Mouse (Mus musculus): ENCODE data around the gene Slc45a3. TPM values are rescaled to one million over a fixed set of nuclear protein-coding genes. Genes with fewer than 3 reads are reported as not detected.

The Slc45a3 gene
- polyA plus RNA-seq, 1 experiment from 2014 or later: 1.1 TPM

GRCm38 (mm10) chr1:132001880-132002330, 39.1 kb downstream of the Slc45a3 start:
- WGBS: 78% methylated on average over 4 of the region's 4 CpGs

DNA sequence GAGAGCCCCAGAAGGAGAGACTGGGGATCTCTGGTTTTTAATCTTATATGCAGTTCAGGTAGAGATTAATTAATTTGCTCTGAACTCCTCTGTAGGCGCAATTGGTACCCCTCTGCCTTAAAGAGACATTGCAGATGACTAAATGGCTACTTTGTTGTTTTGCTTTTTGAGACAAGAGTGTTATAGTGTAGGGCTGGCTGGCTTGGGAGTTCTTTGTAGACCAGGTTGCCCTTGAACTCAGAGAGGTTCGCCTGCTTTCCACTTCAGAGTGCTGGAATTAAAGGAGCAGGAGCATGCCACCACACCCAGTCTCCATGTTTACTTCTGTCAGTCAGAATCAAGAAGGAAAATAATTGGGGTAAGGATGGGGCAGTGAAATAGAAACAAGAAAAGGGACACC, 40.3 kb downstream of the Slc45a3 start:
- H3K9me3 ChIP-seq: no peaks in the 10 kb centered on the region
- H3K4me1 ChIP-seq: peaks cover 11% of the 10 kb centered on the region; the same call in 1 of the 2 replicates
- no peak overlapping the region for H3K9ac ChIP-seq
- H3K27me3 ChIP-seq (replicated peaks): no peaks in the 10 kb centered on the region
- ATAC-seq (ENCODE audit: extremely low read depth, insufficient number of reproducible peaks, low FRiP score, low TSS enrichment): no peak
- no peaks in the 10 kb centered on the region for H3K36me3 ChIP-seq
- 56% methylated on average over 2 of the region's 2 CpGs for WGBS
- no peak overlapping the region for H3K4me3 ChIP-seq
- peak overlapping the region; percentile 30; the same call in 1 of the 2 replicates for H3K27ac ChIP-seq (replicated peaks)
- H3K4me2 ChIP-seq: no peak overlapping the region

More at GRCm38 (mm10) chr1:132001880-132002330, 39.1 kb downstream of the Slc45a3 start:
- Histone ChIP-seq H3K27ac (replicated peaks) (no peak overlapping the region), H3K27me3 (replicated peaks) (no peaks in the 10 kb centered on the region), H3K4me3 (no peak overlapping the region), H3K4me2 (no peak overlapping the region), H3K9ac (no peak overlapping the region), H3K36me3 (no peaks in the 10 kb centered on the region), H3K4me1 (peaks cover 10% of the 10 kb centered on the region; the same call in 1 of the 2 replicates), H3K9me3 (no peaks in the 10 kb centered on the region)
- ATAC-seq (ENCODE audit: extremely low read depth, insufficient number of reproducible peaks, low FRiP score, low TSS enrichment): no peak

- peak overlapping the region; percentile 30; the same call in 1 of the 2 replicates for H3K27ac ChIP-seq (replicated peaks)
Measured at GRCm38 (mm10) chr1:132003817-132004216, 41.0 kb downstream of the Slc45a3 start.

GRCm38 (mm10) chr1:132004574-132005180, 41.9 kb downstream of the Slc45a3 start:
- no peak overlapping the region for H3K9ac ChIP-seq
- H3K4me1 ChIP-seq: peaks cover 23% of the 10 kb centered on the region
- H3K27ac ChIP-seq (replicated peaks): no peak overlapping the region
- no peaks in the 10 kb centered on the region for H3K9me3 ChIP-seq
- 72% methylated on average over 6 of the region's 6 CpGs for WGBS
- H3K36me3 ChIP-seq: no peaks in the 10 kb centered on the region
- no peak overlapping the region for H3K4me3 ChIP-seq
- H3K27me3 ChIP-seq (replicated peaks): no peaks in the 10 kb centered on the region
- no peak for ATAC-seq (ENCODE audit: extremely low read depth, insufficient number of reproducible peaks, low FRiP score, low TSS enrichment)
- no peak overlapping the region for H3K4me2 ChIP-seq

More at GRCm38 (mm10) chr1:132003817-132004216, 41.0 kb downstream of the Slc45a3 start:
- Histone ChIP-seq H3K9ac (no peak overlapping the region), H3K4me2 (no peak overlapping the region), H3K4me3 (no peak overlapping the region), H3K9me3 (no peaks in the 10 kb centered on the region), H3K27me3 (replicated peaks) (no peaks in the 10 kb centered on the region), H3K4me1 (peaks cover 14% of the 10 kb centered on the region), H3K36me3 (no peaks in the 10 kb centered on the region)
- ATAC-seq (ENCODE audit: extremely low read depth, insufficient number of reproducible peaks, low FRiP score, low TSS enrichment): no peak
- WGBS: 46% methylated on average over 1 of the region's 1 CpGs

GRCm38 (mm10) chr1:132005466-132005865, 42.7 kb downstream of the Slc45a3 start:
- no peaks in the 10 kb centered on the region for H3K9me3 ChIP-seq
- no peaks in the 10 kb centered on the region for H3K36me3 ChIP-seq
- H3K27ac ChIP-seq (replicated peaks): no peak overlapping the region
- no peak overlapping the region for H3K9ac ChIP-seq
- peaks cover 27% of the 10 kb centered on the region for H3K4me1 ChIP-seq
- no peak overlapping the region for H3K4me2 ChIP-seq
- ATAC-seq (ENCODE audit: extremely low read depth, insufficient number of reproducible peaks, low FRiP score, low TSS enrichment): no peak
- no peak overlapping the region for H3K4me3 ChIP-seq
- 73% methylated on average over 1 of the region's 1 CpGs for WGBS
- H3K27me3 ChIP-seq (replicated peaks): no peaks in the 10 kb centered on the region

- no peak overlapping the region for H3K4me3 ChIP-seq
- no peak overlapping the region for H3K9ac ChIP-seq
- H3K27ac ChIP-seq (replicated peaks): no peak overlapping the region
- 69% methylated on average over 3 of the region's 3 CpGs for WGBS
- H3K4me2 ChIP-seq: no peak overlapping the region
- H3K4me1 ChIP-seq: peaks cover 32% of the 10 kb centered on the region
- H3K27me3 ChIP-seq (replicated peaks): no peaks in the 10 kb centered on the region
- H3K9me3 ChIP-seq: no peaks in the 10 kb centered on the region
- ATAC-seq (ENCODE audit: extremely low read depth, insufficient number of reproducible peaks, low FRiP score, low TSS enrichment): no peak
- H3K36me3 ChIP-seq: no peaks in the 10 kb centered on the region
Measured at GRCm38 (mm10) chr1:132006046-132006445, 43.3 kb downstream of the Slc45a3 start.

DNA sequence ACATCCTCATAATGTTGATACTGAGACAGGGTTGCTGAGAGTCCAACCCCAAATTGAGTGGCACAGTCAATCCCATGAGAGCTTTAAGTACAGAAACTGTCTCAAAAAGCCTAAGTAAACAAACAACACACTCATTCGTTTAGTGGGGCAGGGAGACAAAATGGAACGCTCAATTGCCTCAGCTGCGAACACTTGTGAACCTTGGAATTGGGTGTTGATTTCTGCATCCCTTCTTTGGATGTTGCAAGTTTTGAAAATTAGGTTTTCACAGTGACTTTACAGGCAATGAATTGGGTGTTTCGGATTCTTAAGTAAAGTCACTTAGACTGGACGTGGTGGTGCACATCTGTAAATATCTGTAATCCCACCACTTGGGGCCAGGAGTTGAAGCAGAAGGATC, 44.0 kb downstream of the Slc45a3 start:
- WGBS: 31% methylated on average over 5 of the region's 5 CpGs
- no peak for ATAC-seq (ENCODE audit: extremely low read depth, insufficient number of reproducible peaks, low FRiP score, low TSS enrichment)
- Histone ChIP-seq H3K4me2 (peak overlapping the region; percentile 78), H3K36me3 (no peaks in the 10 kb centered on the region), H3K9ac (peak overlapping the region; percentile 87), H3K27ac (replicated peaks) (peak overlapping the region; percentile 100), H3K27me3 (replicated peaks) (no peaks in the 10 kb centered on the region), H3K4me3 (peak overlapping the region; percentile 89), H3K4me1 (peaks cover 32% of the 10 kb centered on the region), H3K9me3 (no peaks in the 10 kb centered on the region)

DNA sequence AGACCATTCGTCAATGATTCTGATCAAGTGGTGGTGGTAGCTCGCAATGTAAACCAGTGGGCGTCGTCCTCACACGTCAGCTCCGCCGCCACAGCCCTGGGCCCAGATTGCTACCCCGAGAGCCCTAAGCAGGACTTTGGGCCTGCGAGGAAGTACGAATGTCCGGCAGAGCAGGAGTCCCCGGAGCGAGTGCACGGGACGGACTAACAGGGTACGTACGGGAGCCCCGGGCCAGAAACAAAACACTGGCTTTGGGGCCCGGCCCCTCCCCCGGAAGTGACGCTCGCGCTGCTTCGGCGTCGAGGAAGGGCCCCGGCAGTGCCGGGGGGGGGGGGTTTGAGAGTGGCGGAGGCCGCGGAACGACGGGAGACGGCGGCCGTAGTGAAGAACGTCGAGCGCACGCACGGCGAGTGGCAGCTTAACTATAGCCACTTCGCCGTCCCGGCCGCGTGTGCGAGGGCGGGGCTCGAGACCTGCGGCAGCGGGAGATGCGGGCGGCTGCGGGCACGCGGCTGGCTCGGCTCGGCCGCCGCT, 44.6 kb downstream of the Slc45a3 start, which contains the start of gene Elk4:
Gene Elk4, plus strand, starts transcription at position 326 of the 534 bp plus-strand sequence.
- WGBS: under 1% methylated on average over 52 of the region's 61 CpGs
- Histone ChIP-seq H3K9ac (peak within 1 kb of the TSS; percentile 87), H3K9me3 (no peaks in the 10 kb centered on the region), H3K27ac (replicated peaks) (peak within 1 kb of the TSS; percentile 100), H3K4me2 (peak within 1 kb of the TSS; percentile 78), H3K36me3 (no peaks in the 10 kb centered on the region), H3K4me1 (peaks cover 32% of the 10 kb centered on the region), H3K27me3 (replicated peaks) (no peaks in the 10 kb centered on the region), H3K4me3 (peak within 1 kb of the TSS; percentile 89)
- peak; percentile 90 for ATAC-seq (ENCODE audit: extremely low read depth, insufficient number of reproducible peaks, low FRiP score, low TSS enrichment)

DNA sequence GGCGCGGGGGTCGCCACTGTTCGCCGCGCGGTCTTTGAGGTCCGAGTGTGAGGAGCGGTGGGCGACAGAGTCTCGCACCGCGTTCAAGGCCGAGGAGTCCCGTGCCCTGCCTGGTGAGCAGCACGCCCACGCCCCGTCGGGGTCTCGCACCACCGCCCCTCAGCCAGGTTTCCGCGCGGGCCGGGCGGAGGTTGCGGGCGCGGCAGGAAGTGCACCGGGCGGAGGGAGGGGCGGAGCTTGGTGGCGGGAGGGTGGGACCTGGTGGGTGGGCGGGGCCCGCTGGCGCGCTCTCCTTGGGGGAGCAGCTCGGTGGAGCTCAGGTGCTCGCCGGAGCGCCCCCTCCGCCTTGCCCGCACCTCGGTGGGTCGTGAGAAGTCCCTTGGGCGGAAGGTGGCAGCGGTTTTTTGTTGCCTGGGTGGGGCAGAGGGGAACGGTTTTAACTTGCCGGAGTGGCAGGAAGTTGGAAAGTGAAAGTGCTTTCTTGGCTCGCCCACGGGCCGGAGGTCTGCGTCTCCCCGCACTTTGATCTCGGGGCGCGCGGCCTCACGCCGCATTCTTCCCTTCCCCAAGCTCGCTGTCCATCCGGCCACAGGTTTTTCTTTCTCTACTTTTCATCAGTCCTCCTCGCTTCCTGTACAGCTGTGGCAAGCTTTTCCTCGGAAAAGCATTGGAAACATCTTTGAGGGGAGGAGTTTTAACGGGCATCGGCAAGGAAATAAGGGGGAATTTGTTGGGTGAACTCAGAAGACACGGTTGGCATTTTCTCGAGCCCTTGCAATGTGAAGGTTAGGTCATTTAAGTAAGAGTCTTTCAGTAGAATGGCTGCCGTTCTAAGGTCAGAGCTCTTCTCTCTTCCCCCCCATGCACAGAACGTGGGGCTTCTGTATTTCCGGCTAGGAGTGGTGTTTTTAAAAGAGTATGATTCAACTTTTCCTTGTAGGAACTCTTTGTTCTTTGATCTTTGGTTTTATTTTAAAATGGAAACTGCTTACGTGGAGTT, 45.4 kb downstream of the Slc45a3 start:
- Histone ChIP-seq H3K36me3 (no peaks in the 10 kb centered on the region), H3K9me3 (no peaks in the 10 kb centered on the region), H3K9ac (peak overlapping the region; percentile 87), H3K4me2 (peak overlapping the region; percentile 78), H3K4me3 (peak overlapping the region; percentile 89), H3K27me3 (replicated peaks) (no peaks in the 10 kb centered on the region), H3K4me1 (peaks cover 32% of the 10 kb centered on the region), H3K27ac (replicated peaks) (peak overlapping the region; percentile 100)
- peak; percentile 87 for ATAC-seq (ENCODE audit: extremely low read depth, insufficient number of reproducible peaks, low FRiP score, low TSS enrichment)
- WGBS: under 1% methylated on average over 69 of the region's 72 CpGs

DNA sequence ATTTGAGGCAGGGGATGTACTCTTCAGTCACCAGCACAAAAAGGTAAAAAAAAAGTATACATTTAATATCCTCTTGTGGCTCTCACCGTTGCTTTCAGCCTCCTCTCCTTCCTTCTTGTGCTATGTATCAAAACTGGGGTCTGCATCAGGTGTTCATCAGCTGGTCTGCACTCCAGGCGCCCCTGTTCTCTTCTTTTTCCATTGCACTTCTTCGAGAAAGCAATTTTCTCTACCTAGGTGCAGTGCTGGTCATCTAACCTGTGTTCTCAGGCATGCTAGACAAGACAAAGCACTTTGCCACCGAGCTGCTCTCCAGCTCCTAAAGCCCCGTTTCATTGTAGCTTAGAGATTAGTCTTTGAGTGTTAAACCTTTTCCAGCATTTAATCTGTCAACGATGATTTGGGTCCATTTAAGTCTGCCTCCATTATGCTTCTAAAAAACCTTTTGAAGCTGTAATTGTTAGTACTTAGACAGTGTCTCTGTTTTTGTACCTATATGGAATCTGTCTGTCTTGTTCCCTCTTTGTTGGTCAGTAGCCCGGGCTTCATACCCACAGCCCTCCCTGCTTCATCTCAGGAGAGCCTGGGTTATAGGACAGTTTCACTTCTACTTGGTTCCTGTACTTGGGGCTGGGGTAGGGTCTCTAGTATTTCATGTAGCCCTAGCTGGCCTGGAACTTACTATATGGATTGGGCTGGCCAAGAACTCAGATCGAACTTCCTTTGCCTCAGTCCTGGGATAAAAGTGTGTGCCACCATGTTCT, 46.3 kb downstream of the Slc45a3 start:
- WGBS: 44% methylated on average over 8 of the region's 8 CpGs
- peak overlapping the region; percentile 89 for H3K4me3 ChIP-seq
- H3K4me1 ChIP-seq: peaks cover 27% of the 10 kb centered on the region
- H3K4me2 ChIP-seq: peak overlapping the region; percentile 78
- H3K27ac ChIP-seq (replicated peaks): peak overlapping the region; percentile 100
- no peaks in the 10 kb centered on the region for H3K9me3 ChIP-seq
- H3K36me3 ChIP-seq: peaks cover under 1% of the 10 kb centered on the region
- peak overlapping the region; percentile 87 for H3K9ac ChIP-seq
- no peak for ATAC-seq (ENCODE audit: extremely low read depth, insufficient number of reproducible peaks, low FRiP score, low TSS enrichment)
- H3K27me3 ChIP-seq (replicated peaks): no peaks in the 10 kb centered on the region
